Mouse (Mus musculus): Measurements from ENCODE around the gene Sptssa. TPM values are rescaled to one million over a fixed set of nuclear protein-coding genes. Genes with fewer than 3 reads are reported as not detected.

Gene Sptssa
- polyA plus RNA-seq, 1 experiment: 101 TPM

- H3K27me3 ChIP-seq (ENCODE audit: control insufficient read depth, insufficient read depth, low read length): no peaks in the 10 kb centered on the region
- TF ChIP-seq CTCF (IDR thresholded peaks at IDR 0.05; ENCODE audit: extremely low read depth, insufficient read length, insufficient replicate concordance, low read depth, low read length) (no peak), POLR2A (IDR thresholded peaks at IDR 0.05; ENCODE audit: low read depth, low read length) (no peak; the same call in 1 of the 2 replicates)
- H3K4me1 ChIP-seq (ENCODE audit: control insufficient read depth, insufficient read depth, insufficient read length, low read length): peaks cover 15% of the 10 kb centered on the region
- H3K36me3 ChIP-seq (ENCODE audit: control insufficient read depth, insufficient read depth, low read length): no peaks in the 10 kb centered on the region
- H3K4me3 ChIP-seq (ENCODE audit: low read depth, low read length): peak overlapping the region; percentile 30
- 28% methylated on average over 6 of the region's 6 CpGs for WGBS
- peak overlapping the region; percentile 93 for H3K27ac ChIP-seq (ENCODE audit: insufficient read depth, low read depth, low read length)
These were observed 47.4 kb downstream of the Sptssa start for GRCm38 (mm10) chr12:54608988-54609387.

- TF ChIP-seq POLR2A (IDR thresholded peaks at IDR 0.05; ENCODE audit: low read depth, low read length): no peak
- no peak for TF ChIP-seq CTCF (IDR thresholded peaks at IDR 0.05; ENCODE audit: extremely low read depth, insufficient read length, insufficient replicate concordance, low read depth, low read length)
- H3K4me3 ChIP-seq (ENCODE audit: low read depth, low read length): no peak overlapping the region
- WGBS: 15% methylated on average over 3 of the region's 3 CpGs
- peak overlapping the region; percentile 86 for H3K27ac ChIP-seq (ENCODE audit: insufficient read depth, low read depth, low read length)
- H3K36me3 ChIP-seq (ENCODE audit: control insufficient read depth, insufficient read depth, low read length): no peaks in the 10 kb centered on the region
- H3K27me3 ChIP-seq (ENCODE audit: control insufficient read depth, insufficient read depth, low read length): no peaks in the 10 kb centered on the region
- H3K4me1 ChIP-seq (ENCODE audit: control insufficient read depth, insufficient read depth, insufficient read length, low read length): peaks cover 9% of the 10 kb centered on the region; the same call in 1 of the 2 replicates
These were observed 51.2 kb downstream of the Sptssa start for GRCm38 (mm10) chr12:54605203-54605602.

GRCm38 (mm10) chr12:54603542-54604167, 52.7 kb downstream of the Sptssa start:
- Histone ChIP-seq H3K27me3 (ENCODE audit: control insufficient read depth, insufficient read depth, low read length) (no peaks in the 10 kb centered on the region), H3K4me1 (ENCODE audit: control insufficient read depth, insufficient read depth, insufficient read length, low read length) (peaks cover 9% of the 10 kb centered on the region; the same call in 1 of the 2 replicates), H3K27ac (ENCODE audit: insufficient read depth, low read depth, low read length) (peak overlapping the region; percentile 91), H3K36me3 (ENCODE audit: control insufficient read depth, insufficient read depth, low read length) (no peaks in the 10 kb centered on the region), H3K4me3 (ENCODE audit: low read depth, low read length) (no peak overlapping the region)
- 22% methylated on average over 9 of the region's 9 CpGs for WGBS
- TF ChIP-seq CTCF (IDR thresholded peaks at IDR 0.05; ENCODE audit: extremely low read depth, insufficient read length, insufficient replicate concordance, low read depth, low read length) (no peak), POLR2A (IDR thresholded peaks at IDR 0.05; ENCODE audit: low read depth, low read length) (no peak)

- WGBS: 77% methylated on average over 4 of the region's 4 CpGs
- H3K27ac ChIP-seq (ENCODE audit: insufficient read depth, low read depth, low read length): no peak overlapping the region
- H3K4me1 ChIP-seq (ENCODE audit: control insufficient read depth, insufficient read depth, insufficient read length, low read length): peaks cover 2% of the 10 kb centered on the region; the same call in 1 of the 2 replicates
- no peak overlapping the region for H3K4me3 ChIP-seq (ENCODE audit: low read depth, low read length)
- H3K27me3 ChIP-seq (ENCODE audit: control insufficient read depth, insufficient read depth, low read length): no peaks in the 10 kb centered on the region
- TF ChIP-seq CTCF (IDR thresholded peaks at IDR 0.05; ENCODE audit: extremely low read depth, insufficient read length, insufficient replicate concordance, low read depth, low read length): no peak
- no peak for TF ChIP-seq POLR2A (IDR thresholded peaks at IDR 0.05; ENCODE audit: low read depth, low read length)
- no peaks in the 10 kb centered on the region for H3K36me3 ChIP-seq (ENCODE audit: control insufficient read depth, insufficient read depth, low read length)
These were observed 55.9 kb downstream of the Sptssa start for GRCm38 (mm10) chr12:54600482-54600881.

- Histone ChIP-seq H3K27me3 (ENCODE audit: control insufficient read depth, insufficient read depth, low read length) (no peaks in the 10 kb centered on the region), H3K4me1 (ENCODE audit: control insufficient read depth, insufficient read depth, insufficient read length, low read length) (no peaks in the 10 kb centered on the region; the same call in 1 of the 2 replicates), H3K27ac (ENCODE audit: insufficient read depth, low read depth, low read length) (no peak overlapping the region), H3K4me3 (ENCODE audit: low read depth, low read length) (no peak overlapping the region), H3K36me3 (ENCODE audit: control insufficient read depth, insufficient read depth, low read length) (no peaks in the 10 kb centered on the region)
- WGBS: 97% methylated on average over 3 of the region's 3 CpGs
- no peak for TF ChIP-seq POLR2A (IDR thresholded peaks at IDR 0.05; ENCODE audit: low read depth, low read length)
- no peak for TF ChIP-seq CTCF (IDR thresholded peaks at IDR 0.05; ENCODE audit: extremely low read depth, insufficient read length, insufficient replicate concordance, low read depth, low read length)
These were observed 58.0 kb downstream of the Sptssa start for GRCm38 (mm10) chr12:54598358-54598757.

- H3K36me3 ChIP-seq (ENCODE audit: control insufficient read depth, insufficient read depth, low read length): no peaks in the 10 kb centered on the region
- H3K27ac ChIP-seq (ENCODE audit: insufficient read depth, low read depth, low read length): no peak overlapping the region
- no peaks in the 10 kb centered on the region for H3K27me3 ChIP-seq (ENCODE audit: control insufficient read depth, insufficient read depth, low read length)
- WGBS: 87% methylated on average over 4 of the region's 4 CpGs
- H3K4me1 ChIP-seq (ENCODE audit: control insufficient read depth, insufficient read depth, insufficient read length, low read length): no peaks in the 10 kb centered on the region
- no peak overlapping the region for H3K4me3 ChIP-seq (ENCODE audit: low read depth, low read length)
- TF ChIP-seq POLR2A (IDR thresholded peaks at IDR 0.05; ENCODE audit: low read depth, low read length) (no peak), CTCF (IDR thresholded peaks at IDR 0.05; ENCODE audit: extremely low read depth, insufficient read length, insufficient replicate concordance, low read depth, low read length) (no peak)
These were observed 59.7 kb downstream of the Sptssa start for GRCm38 (mm10) chr12:54596715-54597114.

Other genes with a start within 250 kb of the Sptssa start
- 1.3 and 4.4 TPM in 2 replicates for gene Eapp, start 39.3 kb upstream of the Sptssa start, polyA plus RNA-seq (2012; rRNA removed)
- 3.3 and 14.1 TPM in 2 replicates for gene Snx6, start 139.1 kb upstream of the Sptssa start, polyA plus RNA-seq (2012; rRNA removed)
- 0.75 and 0.85 TPM in 2 replicates for gene Cfl2, start 206.3 kb upstream of the Sptssa start, polyA plus RNA-seq (2012; rRNA removed)